Mouse (Mus musculus) spleen, adult 2 months (tissue): ENCODE data around the gene Cntrl. TPM values are rescaled to one million over a fixed set of nuclear protein-coding genes. Genes with fewer than 3 reads are reported as not detected.
A peak's percentile ranks its signal among the peaks of the same experiment; 100 is the strongest.

Experiments used
- DNase-seq, 2 experiments: peaks; one replicate each; pipeline versions ENCODE4 v3.0.0 to v3.0.0-alpha.2; 2012 to 2021; ENCODE audit warnings: low spot score in 2 of 2, low read depth in 1 of 2
- H3K27ac ChIP-seq: fragments of 200-500 bp; 2 replicates; pipeline ENCODE4 v1.5.1; 2012; ENCODE audit warnings: low read length, inconsistent platforms; ENCODE audit not compliant: insufficient read depth
- H3K27me3 ChIP-seq: fragments of 200-500 bp; 2 replicates; pipeline ENCODE4 v1.6.1; 2012; ENCODE audit warnings: mild to moderate bottlenecking, moderate library complexity, low read length, inconsistent platforms; ENCODE audit not compliant: control insufficient read depth, insufficient read depth
- H3K36me3 ChIP-seq: fragments of 200-500 bp; 2 replicates; pipeline ENCODE4 v1.6.1; 2012; ENCODE audit warnings: mild to moderate bottlenecking, low read length, inconsistent platforms; ENCODE audit not compliant: control insufficient read depth, insufficient read depth
- H3K4me1 ChIP-seq: fragments of 200-500 bp; 2 replicates; pipeline ENCODE4 v1.6.1; 2011; ENCODE audit warnings: inconsistent platforms; ENCODE audit not compliant: control insufficient read depth, insufficient read depth, insufficient read length
- H3K4me3 ChIP-seq: fragments of 200-500 bp; 2 replicates; pipeline ENCODE4 v1.5.1; 2011; ENCODE audit warnings: mild to moderate bottlenecking, inconsistent platforms; ENCODE audit not compliant: insufficient read depth, insufficient read length; ENCODE audit errors: extremely low read depth
- CTCF ChIP-seq: fragments of 200-500 bp; IDR thresholded peaks from 2 replicates; pipeline ENCODE4 v1.5.1; 2011; ENCODE audit warnings: mild to moderate bottlenecking, inconsistent platforms; ENCODE audit not compliant: insufficient read depth, insufficient read length, insufficient replicate concordance; ENCODE audit errors: extremely low read depth
- POLR2A ChIP-seq: fragments of 200-500 bp; IDR thresholded peaks from 2 replicates; pipeline ENCODE4 v1.6.1; 2011; ENCODE audit warnings: low read depth, low read length, inconsistent platforms
- WGBS: fragments of 180-500 bp; shearing (Covaris S2); methylation state at CpG from one replicate; pipeline ENCODE4 v1.1.7; 2018; 5-methylcytosine and 5-hydroxymethylcytosine counted together
- polyA plus RNA-seq: library from polyadenylated mRNA; depleted of rRNA; stranded (reverse); fragments of >200 nt; gene quantifications from 2 replicates; pipeline ENCODE4 v1.2.3, GENCODE M21; 2012

Gene Cntrl
- polyA plus RNA-seq, 1 experiment = 21.6 TPM

DNA sequence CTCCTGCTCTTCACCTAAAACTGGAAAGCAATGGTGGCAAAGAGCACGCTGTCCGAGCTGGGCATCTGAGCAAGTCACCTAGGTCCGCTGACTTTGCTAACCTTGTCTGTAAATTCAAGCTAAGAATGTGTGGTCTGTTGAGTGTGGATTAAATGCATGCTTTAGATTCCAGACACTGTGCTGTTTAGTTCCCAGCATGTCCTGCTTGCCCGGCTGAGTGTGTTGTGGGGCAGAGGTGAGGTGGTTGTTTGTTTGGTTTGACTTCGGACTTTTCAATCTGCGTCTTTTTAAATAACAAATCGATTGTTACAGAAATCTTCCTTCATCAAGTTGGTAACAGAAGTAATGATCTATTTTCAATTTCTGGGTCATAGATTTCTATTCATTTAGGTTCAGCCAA, 48.5 kb downstream of the Cntrl start:
- DNase-seq = no peak
- Histone ChIP-seq H3K4me1 (no peaks in the 10 kb centered on the region), H3K36me3 (peaks cover 58% of the 10 kb centered on the region), H3K27ac (no peak overlapping the region), H3K4me3 (no peak overlapping the region), H3K27me3 (no peaks in the 10 kb centered on the region)
- TF ChIP-seq POLR2A (no peak), CTCF (no peak)
- 95% methylated on average over 7 of the region's 7 CpGs for WGBS

DNA sequence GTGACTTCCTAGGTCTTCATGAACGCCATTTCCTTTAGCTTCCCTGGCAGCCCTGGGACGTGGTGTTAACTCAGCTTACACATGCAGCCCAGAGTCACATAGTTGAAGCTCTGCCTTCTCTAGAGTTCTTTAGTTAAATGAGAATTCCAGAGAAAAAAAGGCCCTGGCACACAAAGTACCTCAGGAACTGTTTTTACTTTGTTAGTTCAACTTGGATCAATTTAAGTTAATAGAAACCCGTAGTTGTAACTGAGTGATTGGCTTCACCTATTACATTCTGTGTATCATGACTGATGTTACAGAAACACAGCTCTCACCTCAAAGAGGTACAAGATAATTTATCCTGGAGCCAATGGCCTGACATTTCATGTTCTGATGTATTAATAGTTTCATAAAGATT, 49.1 kb downstream of the Cntrl start:
- Histone ChIP-seq H3K36me3 (peaks cover 58% of the 10 kb centered on the region), H3K4me1 (no peaks in the 10 kb centered on the region), H3K4me3 (no peak overlapping the region), H3K27me3 (no peaks in the 10 kb centered on the region), H3K27ac (no peak overlapping the region)
- DNase-seq = no peak
- 95% methylated on average over 3 of the region's 3 CpGs for WGBS
- TF ChIP-seq POLR2A (no peak), CTCF (no peak)

DNA sequence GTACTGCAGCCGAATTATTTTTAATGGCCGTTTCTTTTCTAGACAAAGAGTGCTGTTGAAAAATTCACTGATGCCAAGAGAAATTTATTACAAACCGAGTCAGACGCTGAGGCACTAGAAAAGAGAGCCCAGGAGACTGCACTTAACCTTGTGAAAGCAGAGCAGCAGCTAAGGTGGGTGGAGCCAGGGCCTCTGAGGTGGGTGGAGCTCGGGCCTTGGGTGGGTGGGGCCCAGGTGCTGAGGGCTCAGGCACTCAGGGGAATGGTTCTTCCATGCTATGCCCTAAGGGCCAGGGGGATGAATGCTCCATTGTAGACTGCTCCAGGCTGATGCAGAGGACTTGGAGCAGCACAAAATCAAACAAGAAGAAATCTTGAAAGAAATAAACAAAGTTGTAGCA, 50.9 kb downstream of the Cntrl start:
- DNase-seq = no peak
- no peak for TF ChIP-seq CTCF
- no peak for TF ChIP-seq POLR2A
- Histone ChIP-seq H3K27ac (no peak overlapping the region), H3K4me3 (no peak overlapping the region), H3K36me3 (peaks cover 53% of the 10 kb centered on the region), H3K4me1 (no peaks in the 10 kb centered on the region; the same call in 1 of the 2 replicates), H3K27me3 (no peaks in the 10 kb centered on the region)
- WGBS = 78% methylated on average over 5 of the region's 5 CpGs

DNA sequence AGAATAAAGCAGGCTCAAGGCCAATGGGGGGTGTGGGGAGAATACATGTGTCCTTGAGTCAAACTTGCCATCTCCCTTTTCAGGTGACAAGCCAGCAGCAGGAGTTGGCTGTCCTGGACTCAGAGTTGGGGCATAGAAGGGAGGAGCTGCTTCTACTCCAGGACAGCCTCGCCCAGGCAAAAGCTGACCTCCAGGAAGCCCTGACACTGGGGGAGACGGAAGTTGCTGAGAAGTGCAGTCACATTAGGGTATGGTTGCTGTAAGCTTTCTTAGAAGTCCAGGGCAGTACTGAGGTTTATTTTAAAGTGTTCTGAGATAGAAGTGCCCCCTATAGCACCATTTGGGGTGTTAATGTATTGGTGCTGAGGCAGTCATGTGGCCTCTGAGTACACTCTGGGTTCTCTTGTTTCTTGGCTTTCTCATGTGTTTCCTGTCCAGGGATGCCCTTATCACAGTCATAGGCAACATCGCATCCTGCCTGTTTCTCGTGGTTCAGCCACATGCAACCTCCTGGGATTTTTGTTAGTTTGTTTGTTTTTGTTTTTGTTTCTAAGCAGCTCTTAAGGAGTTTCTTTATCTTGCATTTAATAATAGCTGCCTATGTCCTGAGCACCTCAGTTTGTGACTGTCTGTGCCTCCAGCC, 52.7 kb downstream of the Cntrl start:
- Histone ChIP-seq H3K4me1 (no peaks in the 10 kb centered on the region; the same call in 1 of the 2 replicates), H3K36me3 (peaks cover 51% of the 10 kb centered on the region), H3K27me3 (no peaks in the 10 kb centered on the region), H3K27ac (0 out of 2 replicates have a peak overlapping the region, but pooled peaks have one; percentile 1), H3K4me3 (no peak overlapping the region)
- no peak for DNase-seq
- TF ChIP-seq POLR2A = no peak
- no peak for TF ChIP-seq CTCF
- WGBS = 72% methylated on average over 4 of the region's 4 CpGs

DNA sequence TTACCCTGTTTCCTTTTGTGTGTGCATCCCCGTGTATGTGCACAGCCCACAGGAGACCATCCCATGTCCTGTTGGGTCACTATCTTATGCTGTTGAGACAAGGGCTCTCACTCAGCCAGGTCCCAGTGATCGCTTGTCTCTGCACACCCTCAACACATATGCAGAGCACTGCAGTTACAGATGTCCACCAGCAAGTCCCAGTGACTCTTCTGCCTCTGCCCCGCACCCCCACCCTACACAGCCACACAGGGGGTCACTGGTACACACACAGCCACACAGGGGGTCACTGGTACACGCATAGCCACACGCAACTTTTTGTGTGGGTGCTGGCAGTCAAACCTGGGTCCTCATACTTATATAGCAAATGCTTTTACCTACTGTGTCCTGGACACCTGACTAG, 54.1 kb downstream of the Cntrl start:
- Histone ChIP-seq H3K4me3 (no peak overlapping the region), H3K27ac (no peak overlapping the region; the same call in 1 of the 2 replicates), H3K36me3 (peaks cover 50% of the 10 kb centered on the region), H3K4me1 (no peaks in the 10 kb centered on the region; the same call in 1 of the 2 replicates), H3K27me3 (no peaks in the 10 kb centered on the region)
- no peak for DNase-seq
- WGBS = 90% methylated on average over 5 of the region's 5 CpGs
- TF ChIP-seq CTCF = no peak
- no peak for TF ChIP-seq POLR2A

- no peak for DNase-seq
- no peak overlapping the region for H3K27ac ChIP-seq
- H3K27me3 ChIP-seq = no peaks in the 10 kb centered on the region
- no peak overlapping the region for H3K4me3 ChIP-seq
- WGBS = 96% methylated on average over 13 of the region's 13 CpGs
- peaks cover 52% of the 10 kb centered on the region for H3K36me3 ChIP-seq
- TF ChIP-seq POLR2A = no peak
- no peak for TF ChIP-seq CTCF
- H3K4me1 ChIP-seq = no peaks in the 10 kb centered on the region; the same call in 1 of the 2 replicates
Measured at GRCm38 (mm10) chr2:35165416-35165815, 56.1 kb downstream of the Cntrl start.

GRCm38 (mm10) chr2:35166816-35167215, 57.5 kb downstream of the Cntrl start:
- WGBS = 93% methylated on average over 5 of the region's 5 CpGs
- no peak overlapping the region for H3K4me3 ChIP-seq
- H3K4me1 ChIP-seq = no peaks in the 10 kb centered on the region; the same call in 1 of the 2 replicates
- peaks cover 61% of the 10 kb centered on the region for H3K36me3 ChIP-seq
- H3K27ac ChIP-seq = no peak overlapping the region
- no peaks in the 10 kb centered on the region for H3K27me3 ChIP-seq
- DNase-seq = no peak
- TF ChIP-seq CTCF (no peak), POLR2A (no peak)
